Mouse (Mus musculus) hindlimb bud, embryonic 11.5 days (tissue): ENCODE results near the gene Duox1.
"Not testable (repeated sequence)": the region's sequence is repeated elsewhere in the genome, so short reads cannot be mapped to it uniquely, and the experiment has no call there.

ENCODE experiments used
- DNase-seq: peaks from one replicate; pipeline ENCODE4 v3.0.0-alpha.2; 2012; ENCODE audit warnings: low read depth, low spot score; ENCODE audit errors: extremely low spot score

The Duox1 gene

DNA sequence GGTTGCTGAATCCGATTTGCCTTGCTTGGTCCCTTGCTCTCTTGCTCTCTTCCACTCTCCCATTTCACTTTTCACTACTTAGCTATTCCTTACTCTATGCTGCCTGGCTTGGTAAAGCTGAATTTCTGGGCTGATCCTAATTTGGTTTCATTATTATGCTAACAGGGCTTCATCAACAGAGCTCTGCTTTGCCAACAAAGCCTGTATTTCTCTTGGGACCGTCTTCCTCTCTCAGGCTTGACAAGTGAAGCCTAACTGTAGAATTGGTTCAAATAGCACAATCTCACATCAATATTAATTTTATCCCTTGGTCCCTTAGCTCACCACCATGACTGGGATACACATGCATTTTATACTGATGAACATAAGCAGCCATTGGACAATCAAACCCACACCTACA is 3.9 kb upstream of the Duox1 start:
- no peak for DNase-seq

DNA sequence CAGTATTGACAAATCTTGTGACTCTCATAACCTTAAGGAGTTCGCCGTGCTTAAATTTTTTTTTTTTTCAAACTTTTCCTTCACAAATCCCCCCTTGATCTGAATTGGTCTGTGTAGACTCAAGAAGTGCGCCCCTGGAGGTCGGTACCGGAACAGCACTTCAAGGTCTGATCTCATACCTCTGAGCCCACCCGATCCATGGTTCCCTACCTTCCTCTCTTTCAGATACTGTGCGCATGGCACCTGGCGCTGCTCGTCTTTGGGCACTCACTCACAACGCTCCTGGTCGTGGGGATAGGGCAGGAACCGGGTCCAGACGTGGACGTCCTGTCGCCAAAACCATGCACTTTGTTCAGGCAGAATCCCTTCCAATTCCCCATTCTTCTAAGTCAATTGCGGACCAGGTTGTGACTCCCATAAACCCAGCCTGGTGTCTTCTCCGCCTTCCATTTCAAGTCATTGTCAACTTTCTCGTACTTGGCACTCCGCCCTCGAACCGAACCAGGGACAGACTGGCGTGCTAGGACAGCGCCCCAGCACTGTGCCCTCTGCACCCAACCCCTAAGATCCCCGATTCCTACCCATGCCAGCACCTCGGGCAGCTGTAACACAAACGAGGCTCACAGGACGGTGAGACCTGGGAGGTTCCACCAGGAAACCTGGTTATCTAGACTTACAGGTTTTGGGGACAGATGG is 2.6 kb upstream of the Duox1 start:
- no peak for DNase-seq

DNA sequence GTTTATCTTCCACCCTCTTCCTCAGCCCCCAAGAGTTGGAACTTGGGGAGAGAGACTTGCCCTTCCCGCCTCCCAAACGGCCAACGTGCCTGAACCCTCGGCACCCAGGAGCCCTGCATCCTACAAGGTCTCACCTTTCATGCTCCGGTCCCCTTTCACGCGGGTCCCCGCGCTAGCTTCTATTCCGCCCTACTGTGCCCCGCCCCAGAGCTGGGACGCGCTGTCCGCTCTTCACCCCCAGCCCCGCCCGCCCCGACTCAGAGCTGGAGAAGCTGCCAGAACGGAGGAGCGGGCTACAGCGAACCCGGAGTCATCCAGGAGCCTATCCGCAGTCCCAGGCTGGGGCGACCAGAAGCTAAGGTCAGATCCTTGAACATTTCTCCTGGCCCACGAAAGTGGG is 1.9 kb upstream of the Duox1 start, which contains the start of gene Duoxa1:
Gene Duoxa1 (minus strand): TSS at position 195 of the 400 bp plus-strand sequence.
- no peak for DNase-seq

DNA sequence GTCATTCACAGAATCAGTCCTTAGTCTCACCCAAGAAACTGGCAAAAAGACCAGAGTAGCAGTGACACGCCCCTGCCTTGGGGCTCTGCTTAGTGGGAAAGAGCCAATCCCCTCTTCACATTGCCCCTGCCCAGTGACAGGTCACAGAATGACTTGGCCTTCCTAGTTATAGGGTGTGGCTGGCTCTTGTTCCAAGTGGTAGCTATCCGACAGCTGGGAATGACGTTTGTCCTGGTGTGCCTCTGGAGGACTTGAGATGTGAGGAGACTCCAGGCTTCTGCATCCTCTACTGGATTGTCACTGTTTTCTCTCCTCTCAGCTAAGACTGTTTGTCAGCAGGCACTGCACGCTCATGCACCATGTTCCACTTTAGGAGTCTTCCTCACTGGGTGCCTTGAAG is 1.9 kb downstream of the Duox1 start:
- DNase-seq: no peak

DNA sequence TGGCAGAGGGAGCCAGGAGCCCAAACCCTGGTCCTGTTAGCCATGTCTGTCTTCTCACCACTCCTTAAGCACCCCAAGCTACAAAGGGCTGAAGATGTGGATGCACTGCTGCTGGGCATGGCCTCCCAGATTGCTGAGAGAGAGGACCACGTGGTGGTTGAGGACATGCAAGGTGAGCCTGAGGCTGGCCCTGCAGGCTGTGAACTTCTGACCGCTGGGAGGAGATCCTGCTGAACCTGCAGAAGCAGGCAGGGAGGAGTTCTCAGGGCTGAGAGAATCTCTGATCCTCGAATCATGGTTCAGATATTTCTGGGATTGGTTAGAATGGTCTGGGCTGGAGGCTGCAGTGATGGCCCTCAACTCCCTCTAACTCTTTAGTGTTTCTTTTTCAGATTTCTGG is 8.5 kb downstream of the Duox1 start:
- DNase-seq: no peak

GRCm38 (mm10) chr2:122324586-122324985 is 9.1 kb downstream of the Duox1 start:
- no peak for DNase-seq

DNA sequence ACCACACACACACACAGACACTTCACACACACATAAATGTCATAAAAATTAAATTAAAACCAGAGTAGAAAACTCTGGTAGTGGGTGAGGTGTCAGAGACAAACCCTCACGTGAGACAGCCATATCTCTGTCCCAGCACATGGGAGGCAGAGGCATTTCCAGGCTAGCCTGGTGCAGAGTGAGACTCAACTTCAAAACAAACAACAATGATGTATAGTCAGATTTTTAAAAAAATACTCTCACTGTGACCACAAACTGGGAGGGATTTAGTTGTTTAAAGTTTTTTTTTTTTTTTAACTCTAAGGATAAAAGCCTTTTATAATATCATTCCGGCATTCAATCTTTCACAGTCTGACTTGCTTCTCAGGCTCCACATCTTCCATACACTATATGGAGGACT is 9.9 kb downstream of the Duox1 start:
- DNase-seq: no peak

DNA sequence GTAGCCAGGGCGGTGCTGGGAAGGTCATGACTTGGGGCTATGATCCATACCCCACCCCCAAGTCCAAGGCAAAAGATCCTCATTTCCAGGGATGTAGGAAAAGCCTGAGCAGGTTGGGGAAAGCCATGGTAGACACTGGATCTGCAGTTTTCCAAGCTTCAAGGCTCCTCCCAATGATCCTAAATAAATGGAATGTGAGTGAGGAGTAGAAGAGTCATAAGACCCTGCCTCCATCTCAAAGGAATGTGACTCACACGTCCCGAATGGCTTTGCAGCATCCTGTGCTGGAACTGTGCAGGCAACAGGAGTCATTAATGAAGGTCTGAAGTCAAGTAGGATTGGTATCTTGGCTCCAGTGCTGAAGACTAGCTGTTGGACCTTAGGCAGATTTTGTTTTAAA is 12.5 kb downstream of the Duox1 start:
- DNase-seq: no peak

DNA sequence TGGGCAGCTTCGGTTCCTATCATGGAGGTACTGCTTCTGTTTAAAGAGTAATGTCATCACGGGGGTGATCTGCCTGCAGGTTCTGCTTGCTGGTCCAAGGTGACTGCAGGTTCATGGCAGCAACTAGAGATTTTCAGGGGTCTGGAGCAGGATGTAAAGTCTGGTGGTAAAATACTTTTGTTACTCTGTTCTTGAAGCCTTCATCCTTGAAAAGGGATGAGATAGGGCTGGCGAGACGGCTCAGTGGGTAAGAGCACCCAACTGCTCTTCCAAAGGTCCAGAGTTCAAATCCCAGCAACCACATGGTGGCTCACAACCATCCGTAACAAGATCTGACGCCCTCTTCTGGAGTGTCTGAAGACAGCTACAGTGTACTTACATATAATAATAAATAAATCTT is 14.8 kb downstream of the Duox1 start:
- DNase-seq: not testable (repeated sequence)

- no peak for DNase-seq
These were observed 16.8 kb downstream of the Duox1 start for GRCm38 (mm10) chr2:122332222-122332621.

GRCm38 (mm10) chr2:122334170-122334569 is 18.7 kb downstream of the Duox1 start:
- DNase-seq: no peak

- no peak for DNase-seq
These were observed 21.8 kb downstream of the Duox1 start for GRCm38 (mm10) chr2:122337291-122337690.

- DNase-seq: no peak
These were observed 29.8 kb downstream of the Duox1 start for GRCm38 (mm10) chr2:122345106-122345893.

DNA sequence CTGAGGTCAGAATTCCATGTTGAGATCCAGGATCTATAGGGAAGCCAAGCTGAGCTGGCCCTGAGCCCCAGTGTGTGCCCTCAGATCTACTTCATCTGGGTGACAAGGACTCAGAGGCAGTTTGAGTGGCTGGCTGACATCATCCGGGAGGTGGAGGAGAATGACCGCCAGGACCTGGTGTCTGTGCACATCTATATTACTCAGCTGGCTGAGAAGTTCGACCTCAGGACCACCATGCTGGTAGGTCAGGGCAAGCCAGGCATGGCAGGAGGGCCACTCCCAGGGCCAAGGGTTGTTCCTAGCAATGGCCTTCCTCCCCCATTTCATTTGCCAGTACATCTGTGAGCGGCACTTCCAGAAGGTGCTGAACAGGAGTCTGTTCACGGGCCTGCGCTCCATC is 30.7 kb downstream of the Duox1 start:
- not testable (repeated sequence) for DNase-seq

- DNase-seq: no peak
These were observed 31.8 kb downstream of the Duox1 start for GRCm38 (mm10) chr2:122347257-122347656.

DNA sequence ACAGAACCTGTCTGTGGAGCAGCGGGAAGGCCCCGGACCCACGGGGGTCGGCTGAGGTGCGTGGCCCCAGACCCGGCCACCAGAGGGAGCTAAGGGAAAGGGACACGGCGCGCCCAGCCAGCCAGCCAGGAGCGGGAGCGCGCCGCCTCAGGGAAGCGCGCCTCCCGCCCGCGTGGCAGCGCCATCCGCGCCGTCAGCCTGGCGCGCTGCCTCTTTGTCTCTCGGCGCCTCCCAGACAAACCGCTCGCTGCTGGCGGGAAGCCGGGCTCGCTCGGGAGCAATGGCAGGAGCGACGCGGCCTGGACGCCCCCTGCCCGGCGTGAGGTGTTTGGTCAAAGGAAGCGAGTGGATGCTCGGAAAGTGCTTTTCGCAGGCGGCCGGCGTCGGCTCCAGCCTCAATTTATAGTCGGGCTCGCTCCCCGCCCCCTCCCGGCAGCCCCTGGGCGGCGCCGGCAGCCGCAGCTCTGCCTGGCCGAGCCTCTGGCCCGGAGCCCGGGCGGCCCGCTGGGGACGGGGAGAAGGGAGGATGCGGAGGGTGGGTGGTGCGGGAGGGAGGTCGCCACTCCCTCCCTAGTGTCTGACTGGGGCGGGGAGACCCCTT is 33.2 kb downstream of the Duox1 start:
- DNase-seq: no peak

DNA sequence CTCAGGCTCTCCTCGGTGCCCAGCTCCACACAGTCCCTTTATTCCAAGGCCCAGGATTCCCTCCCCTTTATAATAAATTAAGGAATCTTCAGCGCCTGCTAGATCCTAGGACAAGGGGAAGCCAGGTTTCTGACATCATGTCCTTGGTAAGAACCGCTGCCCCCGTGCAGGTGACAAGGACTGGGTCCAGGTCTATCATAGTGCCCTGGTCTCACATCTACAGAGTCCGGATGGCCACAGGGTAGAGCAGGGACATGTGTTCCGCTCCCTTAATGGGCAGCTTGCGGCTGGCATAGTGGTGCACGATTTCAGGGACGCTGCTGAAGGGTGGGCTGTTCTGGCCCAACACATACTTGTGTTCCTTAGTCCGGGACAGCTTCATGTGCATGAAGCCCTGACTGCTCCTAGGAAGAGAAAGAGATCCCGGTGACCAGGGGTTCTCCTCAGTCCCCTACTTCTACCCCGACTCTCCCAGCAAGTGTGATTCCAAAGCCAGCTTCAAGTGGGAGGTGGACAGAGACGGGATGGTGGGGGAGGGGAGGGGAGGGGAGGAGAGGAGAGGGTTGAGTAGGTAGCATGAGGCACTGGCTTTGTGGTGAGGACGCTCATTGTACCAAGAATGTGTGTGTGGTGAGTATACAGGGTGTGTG is 33.8 kb downstream of the Duox1 start:
- no peak for DNase-seq

DNA sequence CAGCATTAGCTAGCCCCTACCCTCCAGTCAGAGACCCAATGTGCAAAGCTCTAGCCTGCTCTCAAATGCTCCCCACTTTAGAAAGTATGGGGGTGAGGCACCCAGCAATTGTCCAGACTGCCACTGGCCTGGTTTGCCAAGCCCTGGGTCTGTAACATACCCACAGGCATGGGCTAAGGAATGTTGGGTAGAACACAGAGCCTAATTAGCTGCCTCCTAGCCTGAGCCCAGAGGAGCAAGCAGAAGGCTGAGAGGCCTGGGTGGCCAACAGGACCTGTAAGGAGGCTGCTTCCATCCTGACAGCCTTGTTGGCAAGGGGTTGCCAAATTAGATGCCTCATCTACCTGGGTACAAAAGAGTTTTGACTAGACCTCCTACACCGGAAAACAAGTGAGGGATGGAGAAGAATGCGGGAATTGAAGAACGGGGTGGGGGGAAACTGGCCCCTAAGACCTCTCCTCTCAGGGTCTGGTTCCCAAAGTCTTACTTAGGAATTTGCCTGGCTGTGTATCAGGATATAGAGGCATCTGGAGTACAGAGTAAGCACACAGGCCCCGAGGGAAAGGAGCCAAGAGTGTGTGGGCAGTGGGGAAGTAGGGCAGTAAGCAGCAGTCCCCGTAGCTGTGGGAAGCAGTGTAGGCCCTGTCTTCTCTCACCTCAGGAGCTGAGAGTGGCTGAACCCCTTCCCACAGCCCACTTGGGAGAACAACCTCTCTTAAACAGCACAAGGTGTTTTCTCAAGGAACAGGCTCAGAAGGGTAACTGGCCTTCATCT is 35.9 kb downstream of the Duox1 start:
- DNase-seq: no peak

- no peak for DNase-seq
These were observed 36.5 kb downstream of the Duox1 start for GRCm38 (mm10) chr2:122351931-122352329.

- DNase-seq: no peak
These were observed 37.5 kb downstream of the Duox1 start for GRCm38 (mm10) chr2:122352992-122353391.

DNA sequence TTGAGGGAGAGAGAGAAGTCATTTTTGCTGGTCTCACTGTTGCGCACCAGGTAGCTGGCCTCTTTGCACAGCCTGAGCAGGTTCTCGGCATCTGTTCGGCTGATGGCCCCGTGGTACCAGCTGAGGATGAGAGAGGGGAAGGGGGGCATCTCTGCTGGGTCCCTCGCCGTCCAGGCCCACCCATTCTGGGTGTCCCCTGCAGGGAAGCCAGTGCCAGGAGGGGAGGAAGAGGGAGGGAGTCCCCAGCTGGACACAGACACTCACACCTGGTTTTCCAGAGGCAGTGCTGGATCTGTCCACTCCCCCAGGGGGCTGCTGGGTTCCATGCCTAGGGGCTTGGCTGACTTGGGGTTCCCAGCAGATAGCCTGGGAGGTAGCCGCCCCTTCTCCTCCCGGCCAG is 38.3 kb downstream of the Duox1 start:
- no peak for DNase-seq
